Mouse (Mus musculus): ENCODE measurements around the gene 2410131K14Rik.

DNA sequence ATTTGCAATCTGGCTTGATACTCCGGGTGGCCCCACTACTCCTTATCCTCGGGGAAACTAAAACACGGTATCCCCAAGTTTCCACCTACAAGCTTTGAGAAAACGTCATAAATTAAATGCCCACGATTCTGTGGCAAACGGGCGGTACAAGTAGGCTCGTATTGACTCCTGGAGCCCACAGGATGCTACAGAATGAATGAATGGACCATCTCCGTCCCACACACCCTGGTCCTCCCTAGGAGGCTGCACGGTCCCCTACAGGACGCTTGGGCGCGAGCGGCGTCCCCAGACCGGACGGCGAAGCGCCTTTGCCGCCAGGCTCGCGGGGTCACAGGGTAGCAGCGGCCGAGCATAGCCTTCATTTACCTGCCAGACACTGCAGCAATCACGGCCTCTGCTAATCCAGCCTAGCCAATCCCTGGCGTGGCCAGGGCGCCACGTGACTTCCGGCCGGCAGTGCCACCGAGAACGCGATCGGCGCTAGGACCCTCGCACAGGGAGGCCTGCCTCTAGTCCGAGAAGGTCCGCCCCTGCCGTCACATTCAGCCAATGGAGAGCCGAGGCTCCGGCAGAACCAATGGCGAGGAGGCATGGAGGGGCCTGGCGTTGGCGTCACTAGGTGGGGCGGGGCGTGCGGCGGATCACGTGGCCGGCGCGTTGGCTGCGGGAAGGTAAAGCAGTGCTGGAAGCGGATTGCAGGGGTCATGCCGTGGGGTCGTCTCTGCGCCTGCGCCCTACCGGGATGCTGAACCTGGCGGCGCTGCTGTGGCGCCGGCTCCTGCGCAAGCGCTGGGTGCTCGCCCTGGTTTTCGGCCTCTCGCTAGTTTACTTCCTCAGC lies at the start of gene 2410131K14Rik, which contains the start of gene Rnft2:
- TF ChIP-seq CTCF (conservative IDR thresholded peaks at IDR 0.05; ENCODE audit: low read length) (no peak), POU5F1 (IDR thresholded peaks at IDR 0.05; ENCODE audit: borderline replicate concordance, low read length) (no peak), NANOG (IDR thresholded peaks at IDR 0.05; ENCODE audit: borderline replicate concordance, low read length) (no peak)
